Mouse (Mus musculus) stomach, embryonic 16.5 days (tissue): ENCODE data around the gene Pmm1. TPM values are rescaled to one million over a fixed set of nuclear protein-coding genes. Genes with fewer than 3 reads are reported as not detected.

Experiments used
- ATAC-seq: fragments of 200-750 bp; cut with Nextera tagmentation; 2 replicates; pipeline ENCODE4 v1.8.0; 2017; ENCODE audit warnings: moderate number of reproducible peaks, moderate TSS enrichment; ENCODE audit not compliant: insufficient read depth, low FRiP score
- H3K27ac ChIP-seq: fragments of 300-500 bp; sonication (generic); 2 replicates; pipeline ENCODE4 v1.5.1; 2014; ENCODE audit warnings: low read length
- H3K27me3 ChIP-seq: fragments of 300-500 bp; sonication (generic); 2 replicates; pipeline ENCODE4 v1.6.1; 2014; ENCODE audit warnings: low read length, control low read depth, mixed read lengths; ENCODE audit not compliant: control insufficient read depth, insufficient read depth
- H3K36me3 ChIP-seq: fragments of 300-500 bp; sonication (generic); 2 replicates; pipeline ENCODE4 v1.6.1; 2014; ENCODE audit warnings: low read length; ENCODE audit not compliant: control insufficient read depth, insufficient read depth
- H3K4me1 ChIP-seq: fragments of 300-500 bp; sonication (generic); 2 replicates; pipeline ENCODE4 v1.6.1; 2014; ENCODE audit warnings: low read length, control low read depth, mixed read lengths; ENCODE audit not compliant: control insufficient read depth, insufficient read depth
- H3K4me2 ChIP-seq: fragments of 300-500 bp; sonication (generic); 2 replicates; pipeline ENCODE4 v1.6.1; 2014; ENCODE audit warnings: low read depth, low read length, mixed read lengths
- H3K4me3 ChIP-seq: fragments of 300-500 bp; sonication (generic); replicated peaks from 2 replicates; pipeline ENCODE4 v1.5.1; 2014; ENCODE audit warnings: mild to moderate bottlenecking, low read length
- H3K9ac ChIP-seq: fragments of 300-500 bp; sonication (generic); 2 replicates; pipeline ENCODE4 v1.6.1; 2014; ENCODE audit warnings: low read length
- H3K9me3 ChIP-seq: fragments of 300-500 bp; sonication (generic); replicated peaks from 2 replicates; pipeline ENCODE4 v1.6.1; 2016; ENCODE audit warnings: low read length, control low read depth; ENCODE audit not compliant: control insufficient read depth
- WGBS: fragments of 180-500 bp; shearing (Covaris S2); extraction: QIAGEN DNeasy Blood & Tissue Kit; methylation state at CpG from one replicate; pipeline ENCODE4 v1.1.7; 2014; 5-methylcytosine and 5-hydroxymethylcytosine counted together
- polyA plus RNA-seq: library from polyadenylated mRNA; unstranded; fragments of >200 nt; fragmentation: Nextera tagmentation; extraction: Ambion mirVana; gene quantifications from 2 replicates; pipeline ENCODE4 v1.2.1, GENCODE M21; 2015

Pmm1 gene
- polyA plus RNA-seq, 1 experiment from 2014 or later, result 31.5 TPM

DNA sequence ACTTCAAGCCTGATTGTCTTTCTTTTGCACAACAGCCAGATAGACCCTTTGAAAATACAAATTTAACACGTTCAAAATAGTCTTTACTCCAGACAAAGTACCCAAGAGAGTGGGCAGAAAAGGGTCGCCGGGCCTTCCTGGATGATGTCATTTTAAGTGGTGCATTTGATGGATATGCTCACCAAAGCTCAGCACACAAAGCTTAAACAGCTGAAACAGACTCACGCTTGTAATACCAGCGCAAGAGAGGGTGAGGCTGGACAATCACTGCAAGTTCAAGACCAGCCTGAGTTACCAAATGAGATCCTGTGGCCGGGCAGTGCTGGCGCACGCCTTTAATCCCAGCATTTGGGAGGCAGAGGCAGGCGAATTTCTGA lies 34.3 kb downstream of the Pmm1 start:
- no peaks in the 10 kb centered on the region for H3K27me3 ChIP-seq
- peak; percentile 6; the same call in 1 of the 2 replicates for ATAC-seq
- H3K27ac ChIP-seq, result peak overlapping the region; percentile 1; the same call in 1 of the 2 replicates
- H3K4me3 ChIP-seq, result peak overlapping the region; percentile 77; the same call in 1 of the 2 replicates
- peak overlapping the region; percentile 95 for H3K4me2 ChIP-seq
- no peaks in the 10 kb centered on the region for H3K36me3 ChIP-seq
- H3K9ac ChIP-seq, result no peak overlapping the region
- peaks cover 13% of the 10 kb centered on the region for H3K4me1 ChIP-seq
- no peaks in the 10 kb centered on the region for H3K9me3 ChIP-seq
- WGBS, result 34% methylated on average over 9 of the region's 9 CpGs

DNA sequence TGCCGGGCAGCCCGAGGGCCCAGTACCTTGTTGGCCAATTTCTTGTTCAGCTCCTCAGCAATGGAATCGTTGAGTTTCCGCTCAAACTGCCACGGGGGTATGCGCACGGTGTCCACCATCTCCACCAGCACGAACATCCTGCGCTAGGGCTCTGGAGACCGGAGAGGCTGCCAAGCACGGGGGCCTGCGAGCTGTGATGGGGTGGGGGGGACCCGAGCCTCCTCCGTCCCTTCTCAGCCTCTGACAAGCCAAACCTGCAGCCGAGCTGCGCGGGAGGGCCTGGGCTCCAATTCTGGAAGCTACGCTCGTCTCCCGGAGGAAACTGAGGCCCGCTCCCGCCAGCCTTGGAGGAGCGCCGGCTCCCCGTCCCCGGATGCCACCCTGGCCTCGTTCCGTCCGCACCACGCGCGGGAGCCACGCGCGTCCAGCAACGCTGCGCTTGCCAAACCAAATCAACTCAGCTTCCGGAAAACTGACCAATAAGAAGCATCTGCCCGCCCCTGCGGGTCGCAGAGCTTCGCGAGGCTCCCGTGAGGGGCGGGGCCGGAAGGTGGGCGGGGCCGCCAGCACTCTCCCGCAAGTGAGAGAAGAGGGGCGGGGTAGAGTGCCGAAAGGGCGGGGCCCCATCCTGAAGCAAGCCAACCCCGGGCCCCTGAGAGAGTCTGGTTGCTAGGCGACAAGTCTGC lies 34.8 kb downstream of the Pmm1 start, which contains the start of gene Polr3h:
TSS of gene Polr3h (minus strand) at position 481 of the 686 bp plus-strand sequence.
- under 1% methylated on average over 54 of the region's 54 CpGs for WGBS
- peak; percentile 96 for ATAC-seq
- Histone ChIP-seq H3K36me3 (no peaks in the 10 kb centered on the region), H3K9ac (peak within 1 kb of the TSS; percentile 84), H3K27me3 (no peaks in the 10 kb centered on the region), H3K4me3 (peak within 1 kb of the TSS; percentile 77), H3K4me1 (peaks cover 13% of the 10 kb centered on the region), H3K4me2 (peak within 1 kb of the TSS; percentile 95), H3K9me3 (no peaks in the 10 kb centered on the region), H3K27ac (peak within 1 kb of the TSS; percentile 30)

DNA sequence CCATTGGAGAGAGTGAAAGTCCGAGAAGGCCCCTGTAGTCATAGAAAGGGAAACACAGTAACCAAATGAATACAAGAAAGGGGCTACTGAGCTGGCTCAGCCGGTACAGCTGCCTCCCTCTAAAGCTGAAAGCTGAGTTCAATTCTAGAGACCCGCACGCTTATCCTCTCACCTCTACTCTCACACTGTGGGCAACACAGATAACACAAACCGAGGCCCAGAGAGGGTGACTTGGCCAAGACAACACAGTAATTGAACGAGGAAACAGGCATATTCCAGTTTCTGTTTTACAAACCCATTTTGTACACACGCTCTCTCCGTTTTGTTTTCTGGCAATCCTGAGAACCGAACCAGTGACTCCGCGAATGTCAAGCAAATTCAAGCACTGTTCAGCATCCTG lies 35.8 kb downstream of the Pmm1 start:
- 84% methylated on average over 11 of the region's 11 CpGs for WGBS
- no peak overlapping the region for H3K27ac ChIP-seq
- no peaks in the 10 kb centered on the region for H3K36me3 ChIP-seq
- H3K9ac ChIP-seq, result peak overlapping the region; percentile 84
- no peaks in the 10 kb centered on the region for H3K27me3 ChIP-seq
- peak overlapping the region; percentile 95 for H3K4me2 ChIP-seq
- peaks cover 13% of the 10 kb centered on the region for H3K4me1 ChIP-seq
- no peaks in the 10 kb centered on the region for H3K9me3 ChIP-seq
- ATAC-seq, result no peak
- peak overlapping the region; percentile 77 for H3K4me3 ChIP-seq

DNA sequence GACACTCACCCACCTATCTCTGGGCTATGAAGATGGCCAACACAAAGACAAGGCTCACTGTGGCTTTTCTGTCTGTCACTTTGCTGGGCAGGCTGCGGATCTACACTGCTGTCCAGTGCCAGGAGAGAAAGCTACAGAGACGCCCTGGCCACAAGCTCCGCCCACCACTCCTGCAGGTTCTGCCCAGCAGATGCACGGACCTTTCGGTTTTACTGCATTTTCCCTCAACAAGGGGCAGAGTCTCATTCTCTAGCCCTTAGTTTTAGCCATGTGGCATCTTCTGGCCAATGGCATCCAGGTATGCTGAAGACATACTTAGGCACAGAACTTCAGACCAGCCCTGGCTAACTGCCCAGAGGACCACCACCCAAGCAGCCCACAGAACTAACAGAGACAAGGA lies 39.5 kb downstream of the Pmm1 start:
- no peak overlapping the region for H3K4me3 ChIP-seq
- ATAC-seq, result no peak
- WGBS, result 58% methylated on average over 5 of the region's 5 CpGs

DNA sequence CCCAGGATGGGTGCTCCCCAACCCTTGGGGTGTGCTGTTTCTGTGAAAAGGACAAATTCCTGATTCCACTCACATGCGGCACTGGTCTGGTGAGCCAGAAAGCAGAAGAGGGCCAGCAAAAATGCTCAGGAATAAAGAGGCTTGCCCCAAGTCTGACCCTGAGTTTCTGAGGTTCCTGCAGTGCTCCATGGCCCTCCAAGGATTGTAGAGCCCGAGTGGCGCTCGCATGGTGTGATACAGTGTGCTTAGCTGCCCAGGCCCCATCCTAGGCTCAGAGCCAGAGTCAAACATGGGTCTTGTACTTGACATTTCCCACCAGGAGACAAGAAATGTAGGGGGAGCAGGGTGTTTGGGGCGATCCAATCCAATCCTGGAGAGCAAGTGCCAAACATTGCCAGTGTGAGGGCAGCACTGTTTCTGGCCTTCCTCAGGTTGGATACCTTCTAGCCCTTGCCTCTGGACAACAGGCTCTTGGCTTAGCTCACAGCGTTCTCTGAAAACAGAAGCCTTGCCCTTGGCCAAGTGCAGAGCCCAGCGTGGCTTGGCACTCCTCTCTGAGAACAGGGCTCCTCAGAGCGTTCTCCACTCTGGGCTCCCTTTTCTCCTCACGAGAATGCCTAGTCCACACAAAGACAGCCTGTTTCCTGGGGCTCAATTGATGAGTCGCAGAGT lies 40.0 kb downstream of the Pmm1 start:
- no peak for ATAC-seq
- Histone ChIP-seq H3K9ac (no peak overlapping the region), H3K4me2 (no peak overlapping the region), H3K27me3 (no peaks in the 10 kb centered on the region), H3K4me1 (peaks cover 10% of the 10 kb centered on the region), H3K27ac (no peak overlapping the region), H3K4me3 (no peak overlapping the region), H3K9me3 (no peaks in the 10 kb centered on the region), H3K36me3 (no peaks in the 10 kb centered on the region)
- 82% methylated on average over 10 of the region's 10 CpGs for WGBS

More for the DNA sequence above, 39.5 kb downstream of the Pmm1 start:
- no peak overlapping the region for H3K9ac ChIP-seq
- H3K27me3 ChIP-seq, result no peaks in the 10 kb centered on the region
- peaks cover 10% of the 10 kb centered on the region for H3K4me1 ChIP-seq
- no peak overlapping the region for H3K4me2 ChIP-seq
- H3K27ac ChIP-seq, result no peak overlapping the region
- H3K9me3 ChIP-seq, result no peaks in the 10 kb centered on the region
- no peaks in the 10 kb centered on the region for H3K36me3 ChIP-seq

DNA sequence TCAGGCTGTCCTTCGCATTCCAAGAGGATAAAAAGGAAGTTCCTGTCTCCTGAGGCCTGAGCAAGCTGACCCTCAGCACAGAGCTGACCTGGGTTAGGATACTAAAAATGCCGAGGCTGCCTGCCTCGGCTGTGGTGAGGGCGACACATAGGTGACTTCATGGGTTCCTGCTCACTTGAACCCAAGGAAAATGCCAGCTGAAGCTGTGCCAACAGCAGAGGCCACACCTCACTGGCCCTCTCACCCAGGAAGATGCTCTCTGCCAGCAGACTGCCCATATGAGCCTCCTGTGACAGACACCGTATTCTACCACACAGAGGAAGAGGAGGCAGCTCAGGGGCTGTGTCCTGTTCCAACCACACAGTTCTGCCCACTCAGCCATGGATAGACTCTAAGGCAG lies 41.7 kb downstream of the Pmm1 start:
- WGBS, result 82% methylated on average over 5 of the region's 5 CpGs
- H3K4me2 ChIP-seq, result no peak overlapping the region
- H3K27me3 ChIP-seq, result no peaks in the 10 kb centered on the region
- no peak overlapping the region for H3K9ac ChIP-seq
- H3K4me3 ChIP-seq, result no peak overlapping the region
- peaks cover 7% of the 10 kb centered on the region; the same call in 1 of the 2 replicates for H3K36me3 ChIP-seq
- H3K4me1 ChIP-seq, result no peaks in the 10 kb centered on the region
- ATAC-seq, result no peak
- H3K9me3 ChIP-seq, result no peaks in the 10 kb centered on the region
- H3K27ac ChIP-seq, result no peak overlapping the region

DNA sequence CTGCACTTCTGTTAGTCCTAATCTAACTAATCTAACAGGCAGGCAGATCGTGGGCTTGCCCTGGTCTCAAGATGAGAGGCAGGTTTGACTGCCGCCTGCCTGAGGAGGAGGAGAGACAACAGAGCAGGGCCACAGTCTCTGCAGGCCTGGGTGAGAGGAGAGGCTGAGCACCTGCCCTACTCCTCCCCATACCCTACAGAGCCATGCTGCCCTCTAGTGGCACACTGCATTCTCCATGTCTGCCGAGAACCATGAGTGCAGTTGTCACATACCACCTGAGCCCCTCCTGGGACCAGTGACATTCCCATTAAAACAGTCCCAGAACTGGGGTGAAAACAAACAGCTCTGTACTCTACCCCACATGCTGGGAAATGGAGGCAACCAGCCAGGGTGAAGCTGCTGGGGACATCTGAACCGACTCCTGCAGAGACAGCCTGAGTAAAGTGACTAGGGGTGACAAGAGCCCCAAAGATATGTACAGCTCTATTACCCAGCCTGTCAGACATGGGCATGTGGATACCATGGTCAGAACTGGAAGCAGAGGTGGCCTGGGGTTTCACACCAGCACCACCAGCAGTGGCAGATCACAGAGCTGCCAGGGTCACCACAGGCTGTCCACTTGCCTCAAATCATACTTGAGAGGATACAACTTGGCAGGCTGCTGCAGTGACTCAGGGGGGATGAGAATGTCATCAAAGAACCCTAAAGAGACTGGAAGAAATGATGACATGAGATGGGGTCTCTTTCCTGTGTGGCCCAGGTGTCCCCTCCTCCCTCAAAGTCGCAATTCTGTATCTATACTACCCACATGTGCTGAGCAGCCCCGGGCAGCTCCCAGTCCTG lies 42.9 kb downstream of the Pmm1 start:
- Histone ChIP-seq H3K27ac (no peak overlapping the region), H3K4me2 (no peak overlapping the region), H3K4me3 (no peak overlapping the region), H3K9me3 (no peaks in the 10 kb centered on the region), H3K27me3 (no peaks in the 10 kb centered on the region), H3K4me1 (no peaks in the 10 kb centered on the region), H3K9ac (no peak overlapping the region), H3K36me3 (peaks cover 13% of the 10 kb centered on the region)
- 49% methylated on average over 6 of the region's 6 CpGs for WGBS
- peak; percentile 54; the same call in 1 of the 2 replicates for ATAC-seq

DNA sequence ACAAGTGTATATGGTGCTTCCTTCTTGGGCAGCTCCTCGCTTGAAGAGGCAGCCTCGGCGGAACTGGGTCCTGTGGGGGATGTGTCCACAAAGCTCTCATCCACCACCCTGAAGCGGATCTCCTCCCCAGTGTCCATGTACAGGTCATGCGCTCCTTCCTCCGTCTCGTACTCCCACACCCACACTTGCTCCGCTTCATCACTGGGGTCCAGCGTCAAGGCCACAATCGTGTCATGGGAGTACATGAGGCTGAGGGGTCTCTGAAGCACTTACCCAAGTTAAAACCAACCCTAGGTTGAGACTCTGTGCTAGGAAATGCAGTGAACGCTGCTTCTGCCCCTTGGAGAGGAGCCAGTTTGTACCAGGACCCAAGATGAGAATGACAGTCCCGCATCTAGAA lies 43.5 kb downstream of the Pmm1 start:
- Histone ChIP-seq H3K9me3 (no peaks in the 10 kb centered on the region), H3K27me3 (no peaks in the 10 kb centered on the region), H3K27ac (no peak overlapping the region), H3K9ac (no peak overlapping the region), H3K4me3 (no peak overlapping the region), H3K4me1 (no peaks in the 10 kb centered on the region), H3K36me3 (peaks cover 13% of the 10 kb centered on the region), H3K4me2 (no peak overlapping the region)
- no peak for ATAC-seq
- 86% methylated on average over 12 of the region's 12 CpGs for WGBS

DNA sequence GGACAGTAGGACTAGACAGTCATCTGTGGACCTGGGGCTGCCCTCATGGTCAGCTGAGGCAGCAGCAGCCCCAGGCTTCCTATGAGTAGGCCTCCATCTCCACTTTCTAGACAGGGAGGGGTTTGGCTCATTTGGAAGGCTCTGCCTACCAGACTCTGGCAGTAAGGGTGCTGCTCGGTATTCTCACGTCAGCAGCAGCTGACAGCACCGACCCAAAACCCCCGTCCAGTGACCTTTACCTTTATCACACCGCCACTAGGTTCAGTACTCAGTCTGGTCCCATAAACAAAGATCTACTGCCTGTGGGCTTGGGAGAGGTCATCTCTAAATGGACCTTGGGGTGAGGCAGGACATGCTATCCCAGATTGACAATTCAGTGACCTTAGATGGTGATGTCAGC lies 45.1 kb downstream of the Pmm1 start:
- Histone ChIP-seq H3K4me3 (no peak overlapping the region), H3K4me1 (no peaks in the 10 kb centered on the region), H3K36me3 (peaks cover 13% of the 10 kb centered on the region), H3K9ac (no peak overlapping the region), H3K9me3 (no peaks in the 10 kb centered on the region), H3K27me3 (no peaks in the 10 kb centered on the region), H3K27ac (no peak overlapping the region), H3K4me2 (no peak overlapping the region)
- WGBS, result 66% methylated on average over 5 of the region's 5 CpGs
- no peak for ATAC-seq
